Mouse (Mus musculus) limb, embryonic 14.5 days (tissue): Measurements from ENCODE around the gene Gm12886. TPM values are rescaled to one million over a fixed set of nuclear protein-coding genes. Genes with fewer than 3 reads are reported as not detected.

Source experiments
- ATAC-seq: fragments of 200-750 bp; cut with Nextera tagmentation; 2 replicates; pipeline ENCODE4 v1.8.0; 2017; ENCODE audit warnings: low read depth, moderate number of reproducible peaks, moderate TSS enrichment; ENCODE audit not compliant: low FRiP score
- DNase-seq: peaks from one replicate; pipeline ENCODE4 v3.0.0-alpha.2; 2015; ENCODE audit warnings: low spot score
- H3K27ac ChIP-seq: fragments of 300-500 bp; sonication (generic); replicated peaks from 2 replicates; pipeline ENCODE4 v1.5.1; 2014; ENCODE audit warnings: low read depth, mild to moderate bottlenecking, low read length, moderate library complexity, mixed read lengths
- H3K27me3 ChIP-seq: fragments of 300-500 bp; sonication (generic); 2 replicates; pipeline ENCODE4 v1.6.1; 2014; ENCODE audit warnings: low read length, mixed read lengths; ENCODE audit not compliant: control insufficient read depth, insufficient read depth
- H3K36me3 ChIP-seq: fragments of 300-500 bp; sonication (generic); 2 replicates; pipeline ENCODE4 v1.6.1; 2014; ENCODE audit warnings: mild to moderate bottlenecking, low read length, moderate library complexity, mixed read lengths; ENCODE audit not compliant: control insufficient read depth, insufficient read depth
- H3K4me1 ChIP-seq: fragments of 300-500 bp; sonication (generic); 2 replicates; pipeline ENCODE4 v1.6.1; 2014; ENCODE audit warnings: antibody characterized with exemption, low read length, mixed read lengths; ENCODE audit not compliant: control insufficient read depth, insufficient read depth
- H3K4me2 ChIP-seq: fragments of 300-500 bp; sonication (generic); replicated peaks from 2 replicates; pipeline ENCODE4 v1.6.1; 2014; ENCODE audit warnings: low read depth, mild to moderate bottlenecking, low read length, moderate library complexity; ENCODE audit not compliant: severe bottlenecking
- H3K4me3 ChIP-seq: fragments of 300-500 bp; sonication (generic); replicated peaks from 2 replicates; pipeline ENCODE4 v1.5.1; 2014; ENCODE audit warnings: low read length
- H3K9ac ChIP-seq: fragments of 300-500 bp; sonication (generic); 2 replicates; pipeline ENCODE4 v1.6.1; 2014; ENCODE audit warnings: mild to moderate bottlenecking, low read depth, low read length, moderate library complexity; ENCODE audit not compliant: severe bottlenecking
- H3K9me3 ChIP-seq: fragments of 300-500 bp; sonication (generic); 2 replicates; pipeline ENCODE4 v1.6.1; 2016; ENCODE audit warnings: low read length; ENCODE audit not compliant: control insufficient read depth
- POLR2A ChIP-seq: fragments of 200-500 bp; IDR thresholded peaks from 2 replicates; pipeline ENCODE4 v1.8.0; 2012; ENCODE audit warnings: inconsistent platforms, mild to moderate bottlenecking, moderate library complexity, borderline replicate concordance; ENCODE audit not compliant: insufficient read depth, insufficient read length; ENCODE audit errors: extremely low read depth
- WGBS: fragments of 180-500 bp; shearing (Covaris S2); extraction: QIAGEN DNeasy Blood & Tissue Kit; methylation state at CpG from one replicate; pipeline ENCODE4 v1.1.7; 2014; 5-methylcytosine and 5-hydroxymethylcytosine counted together
- polyA plus RNA-seq, 2 experiments: library from polyadenylated mRNA; depleted of rRNA in 1 of 2; stranded (reverse) in 1 of 2; unstranded in 1 of 2; fragments of >200 nt; fragmentation: Nextera tagmentation in 1 of 2; extraction: Ambion mirVana in 1 of 2; gene quantifications; 2 replicates each; pipeline versions ENCODE4 v1.2.1 to v1.2.3; 2012 to 2014

Gm12886 gene
- polyA plus RNA-seq (2012; rRNA removed) (not detected in 2 replicates), polyA plus RNA-seq (2014; fragmentation: Nextera tagmentation; extraction: Ambion mirVana) (not detected in 2 replicates)

DNA sequence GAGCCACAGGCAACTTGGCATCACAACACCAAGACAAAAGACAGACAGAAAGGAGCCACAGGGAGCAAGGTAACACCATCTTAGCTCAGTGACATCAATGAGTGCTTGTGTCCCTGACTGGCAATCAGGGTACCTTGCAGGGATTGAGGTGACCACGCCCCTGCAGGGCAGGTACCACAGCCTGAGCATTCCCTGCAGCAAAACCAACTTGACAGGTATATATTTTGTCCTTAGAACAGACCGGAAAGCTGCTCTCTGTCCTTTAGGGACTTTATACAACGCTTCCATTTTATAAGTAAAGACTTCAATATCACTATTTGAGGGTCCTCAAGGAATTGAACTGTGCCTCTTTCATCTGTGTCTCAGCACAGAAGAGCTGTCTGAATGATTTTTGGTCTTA, at the start of gene Gm12886:
Gene Gm12886 (minus strand): TSS at position 101 of the 400 bp plus-strand sequence.
- no peak within 1 kb of the TSS for H3K4me3 ChIP-seq
- no peaks in the 10 kb centered on the region for H3K4me1 ChIP-seq
- no peak within 1 kb of the TSS for H3K27ac ChIP-seq
- no peak for TF ChIP-seq POLR2A
- no peak within 1 kb of the TSS for H3K9ac ChIP-seq
- H3K4me2 ChIP-seq, result no peak within 1 kb of the TSS
- peaks cover 8% of the 10 kb centered on the region; the same call in 1 of the 2 replicates for H3K9me3 ChIP-seq
- WGBS, result 55% methylated on average over 3 of the region's 3 CpGs
- no peaks in the 10 kb centered on the region for H3K27me3 ChIP-seq
- no peaks in the 10 kb centered on the region for H3K36me3 ChIP-seq
- no peak for ATAC-seq
- no peak for DNase-seq

Other genes with a start within 250 kb of the Gm12886 start
- 14.6 and 17.7 TPM in 2 replicates for gene Rlf, start 208.0 kb downstream of the Gm12886 start, polyA plus RNA-seq (2012; rRNA removed)
- gene Rlf, start 208.0 kb downstream of the Gm12886 start, polyA plus RNA-seq (2014; fragmentation: Nextera tagmentation; extraction: Ambion mirVana), result 19.5 and 21.5 TPM in 2 replicates
- not detected in 2 replicates for gene Gm12888, start 98.2 kb downstream of the Gm12886 start, polyA plus RNA-seq (2012; rRNA removed)
- gene Gm12888, start 98.2 kb downstream of the Gm12886 start, polyA plus RNA-seq (2014; fragmentation: Nextera tagmentation; extraction: Ambion mirVana), result not detected in 2 replicates
- gene Gm12887, start 199.0 kb upstream of the Gm12886 start, polyA plus RNA-seq (2012; rRNA removed), result not detected in 2 replicates
- not detected in 2 replicates for gene Gm12887, start 199.0 kb upstream of the Gm12886 start, polyA plus RNA-seq (2014; fragmentation: Nextera tagmentation; extraction: Ambion mirVana)